Mouse (Mus musculus) liver, embryonic 11.5 days (tissue): Measurements from ENCODE around the gene Arid1b. TPM values are rescaled to one million over a fixed set of nuclear protein-coding genes. Genes with fewer than 3 reads are reported as not detected.

Experiments used
- ATAC-seq: fragments of 200-750 bp; cut with Nextera tagmentation; replicated peaks from 2 replicates; pipeline ENCODE4 v1.8.0; 2017; ENCODE audit warnings: moderate number of reproducible peaks, mild to moderate bottlenecking, moderate TSS enrichment, moderate library complexity; ENCODE audit not compliant: low FRiP score
- DNase-seq: peaks from one replicate; pipeline ENCODE4 v3.0.0-alpha.2; 2017; ENCODE audit warnings: low spot score
- H3K27ac ChIP-seq: fragments of 300-500 bp; sonication (generic); 2 replicates; pipeline ENCODE4 v1.5.1; 2014; ENCODE audit warnings: mild to moderate bottlenecking, low read depth, low read length, control low read depth
- H3K27me3 ChIP-seq: fragments of 300-500 bp; sonication (generic); replicated peaks from 2 replicates; pipeline ENCODE4 v1.6.1; 2014; ENCODE audit warnings: low read length, mixed read lengths; ENCODE audit not compliant: control insufficient read depth, insufficient read depth
- H3K36me3 ChIP-seq: fragments of 300-500 bp; sonication (generic); 2 replicates; pipeline ENCODE4 v1.6.1; 2014; ENCODE audit warnings: mild to moderate bottlenecking, low read length, moderate library complexity, mixed read lengths; ENCODE audit not compliant: control insufficient read depth, insufficient read depth
- H3K4me1 ChIP-seq: fragments of 300-500 bp; sonication (generic); replicated peaks from 2 replicates; pipeline ENCODE4 v1.6.1; 2014; ENCODE audit warnings: low read length, mixed read lengths; ENCODE audit not compliant: control insufficient read depth, insufficient read depth
- H3K4me2 ChIP-seq: fragments of 300-500 bp; sonication (generic); 2 replicates; pipeline ENCODE4 v1.6.1; 2014; ENCODE audit warnings: mild to moderate bottlenecking, control low read depth, moderate library complexity
- H3K4me3 ChIP-seq: fragments of 300-500 bp; sonication (generic); 2 replicates; pipeline ENCODE4 v1.5.1; 2014; ENCODE audit warnings: low read depth, low read length, control low read depth
- H3K9ac ChIP-seq: fragments of 300-500 bp; sonication (generic); 2 replicates; pipeline ENCODE4 v1.6.1; 2014; ENCODE audit warnings: low read depth, low read length, control low read depth
- H3K9me3 ChIP-seq: fragments of 300-500 bp; sonication (generic); 2 replicates; pipeline ENCODE4 v1.6.1; 2016; ENCODE audit warnings: low read length, inconsistent platforms, mixed read lengths; ENCODE audit not compliant: control insufficient read depth
- WGBS: fragments of 180-500 bp; shearing (Covaris S2); extraction: QIAGEN DNeasy Blood & Tissue Kit; methylation state at CpG from one replicate; pipeline ENCODE4 v1.1.7; 2014; 5-methylcytosine and 5-hydroxymethylcytosine counted together
- polyA plus RNA-seq: library from polyadenylated mRNA; unstranded; fragments of >200 nt; fragmentation: Nextera tagmentation; extraction: Ambion mirVana; gene quantifications from 2 replicates; pipeline ENCODE4 v1.2.1, GENCODE M21; 2014

Gene Arid1b
- polyA plus RNA-seq, 1 experiment from 2014 or later: 9.1 TPM

DNA sequence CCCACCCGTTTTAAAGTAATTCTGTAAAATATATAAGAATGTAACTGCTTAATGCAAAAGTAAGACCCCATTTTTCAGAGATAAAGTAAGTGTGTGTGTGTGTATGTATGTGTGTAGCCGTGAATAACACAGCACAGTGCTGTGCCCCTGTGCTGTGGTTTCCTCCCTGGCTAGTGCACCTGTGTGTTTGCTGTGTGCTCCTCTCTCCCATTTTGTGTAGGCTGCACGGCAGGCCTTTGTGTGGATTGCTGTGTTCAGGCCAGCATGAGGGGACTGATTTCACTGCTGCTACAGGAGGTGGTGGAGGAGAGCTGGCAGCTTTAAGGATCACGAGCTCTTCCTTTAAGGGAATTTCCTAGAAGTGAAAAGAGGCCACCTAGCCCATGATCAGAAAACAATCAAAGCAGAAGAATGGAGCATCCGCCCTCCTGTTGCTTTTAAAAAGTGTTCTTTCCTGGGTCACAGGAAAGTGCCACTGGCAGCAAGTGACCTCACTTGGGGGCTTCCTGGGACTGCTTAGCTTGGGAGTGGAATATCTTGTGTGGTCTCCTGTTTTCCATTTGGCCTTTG lies 66.5 kb downstream of the Arid1b start:
- H3K4me2 ChIP-seq: no peak overlapping the region
- no peaks in the 10 kb centered on the region for H3K27me3 ChIP-seq
- no peak overlapping the region for H3K4me3 ChIP-seq
- H3K4me1 ChIP-seq: peaks cover 37% of the 10 kb centered on the region
- no peak overlapping the region for H3K27ac ChIP-seq
- no peak for ATAC-seq
- H3K9me3 ChIP-seq: no peaks in the 10 kb centered on the region
- H3K9ac ChIP-seq: no peak overlapping the region
- H3K36me3 ChIP-seq: no peaks in the 10 kb centered on the region
- 73% methylated on average over 5 of the region's 5 CpGs for WGBS
- DNase-seq: no peak

DNA sequence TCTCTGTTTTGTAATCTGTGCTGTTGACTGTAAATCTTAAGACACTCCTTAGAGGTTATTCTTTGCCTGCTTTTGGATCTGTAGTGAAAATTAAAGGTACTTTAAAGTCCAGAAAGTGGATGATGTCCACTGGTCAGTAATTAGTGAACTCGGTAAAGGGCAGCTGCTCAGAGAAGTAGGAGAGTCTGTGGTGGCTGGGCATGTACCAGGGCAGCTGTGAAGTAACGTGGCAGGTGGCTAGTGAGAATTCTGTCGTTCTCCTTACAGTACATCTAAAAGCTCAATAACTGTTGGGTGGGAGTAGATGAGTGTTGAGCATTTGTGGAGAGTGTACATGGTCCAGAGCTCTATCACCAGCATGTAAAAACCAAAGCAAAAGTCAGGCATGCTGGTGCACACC lies 67.1 kb downstream of the Arid1b start:
- no peaks in the 10 kb centered on the region for H3K36me3 ChIP-seq
- ATAC-seq (no peak), DNase-seq (no peak)
- no peak overlapping the region for H3K27ac ChIP-seq
- H3K9me3 ChIP-seq: no peaks in the 10 kb centered on the region
- peaks cover 37% of the 10 kb centered on the region for H3K4me1 ChIP-seq
- H3K4me3 ChIP-seq: no peak overlapping the region
- H3K9ac ChIP-seq: no peak overlapping the region
- no peaks in the 10 kb centered on the region for H3K27me3 ChIP-seq
- H3K4me2 ChIP-seq: no peak overlapping the region
- WGBS: 82% methylated on average over 3 of the region's 3 CpGs

DNA sequence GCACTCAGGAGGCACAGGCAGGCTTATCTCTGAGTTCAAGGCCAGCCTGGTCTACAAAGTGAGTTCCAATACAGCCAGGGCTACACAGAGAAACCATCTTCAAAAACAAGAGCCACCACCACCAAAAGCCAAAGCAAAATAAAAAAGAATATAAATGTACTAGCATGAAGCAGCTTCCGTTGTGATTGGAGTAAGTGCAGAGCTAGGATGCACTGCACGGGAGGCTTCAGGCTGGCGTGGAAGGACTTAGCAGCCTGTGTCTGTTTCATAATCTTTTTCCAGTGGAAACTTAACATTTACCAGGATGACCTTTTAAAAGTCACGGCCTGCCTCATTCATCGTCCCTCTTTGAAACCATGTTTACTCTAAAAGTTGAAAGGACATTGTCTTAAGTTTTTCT lies 67.5 kb downstream of the Arid1b start:
- no peak for DNase-seq
- Histone ChIP-seq H3K27ac (no peak overlapping the region), H3K4me3 (no peak overlapping the region), H3K9ac (no peak overlapping the region), H3K36me3 (no peaks in the 10 kb centered on the region), H3K9me3 (no peaks in the 10 kb centered on the region), H3K27me3 (no peaks in the 10 kb centered on the region), H3K4me1 (peaks cover 36% of the 10 kb centered on the region), H3K4me2 (no peak overlapping the region)
- ATAC-seq: no peak
- WGBS: 73% methylated on average over 5 of the region's 5 CpGs

DNA sequence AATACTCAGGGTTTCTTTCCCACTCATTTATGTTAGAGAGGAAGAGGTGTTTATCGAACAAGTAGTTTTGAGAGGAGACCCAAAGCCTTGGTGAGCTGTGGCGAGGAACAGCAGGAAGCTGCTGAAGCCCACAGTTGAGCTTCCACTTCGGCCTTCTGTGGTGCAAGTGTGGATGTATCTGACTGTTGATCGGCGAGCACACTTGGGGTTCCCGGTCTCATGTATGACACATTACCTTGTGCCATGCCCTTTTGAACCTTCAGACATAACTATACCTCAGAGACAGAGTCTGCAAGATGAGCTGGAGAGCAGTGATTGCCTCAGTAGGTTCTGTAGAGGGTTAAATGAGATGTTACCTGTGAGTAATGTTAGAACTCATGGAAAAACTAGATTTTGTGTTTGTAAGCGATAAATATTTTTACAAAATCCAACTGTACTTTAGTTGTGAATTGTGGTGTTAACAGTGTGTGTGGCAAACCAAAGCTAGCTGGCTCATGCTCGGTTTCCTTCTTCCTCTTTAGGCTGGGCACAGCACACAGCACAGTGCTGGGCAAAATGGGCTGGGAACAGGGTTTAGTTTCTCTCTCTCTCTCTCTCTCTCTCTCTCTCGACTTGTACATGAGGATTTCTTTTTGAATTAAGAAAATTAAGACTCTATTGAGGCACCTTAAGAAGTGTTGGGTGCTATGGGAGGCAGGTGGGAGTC lies 69.5 kb downstream of the Arid1b start:
- Histone ChIP-seq H3K4me1 (peaks cover 29% of the 10 kb centered on the region), H3K27me3 (no peaks in the 10 kb centered on the region), H3K4me2 (no peak overlapping the region), H3K9me3 (no peaks in the 10 kb centered on the region), H3K27ac (no peak overlapping the region), H3K9ac (no peak overlapping the region), H3K4me3 (no peak overlapping the region), H3K36me3 (no peaks in the 10 kb centered on the region)
- 73% methylated on average over 9 of the region's 9 CpGs for WGBS
- ATAC-seq (no peak), DNase-seq (no peak)

DNA sequence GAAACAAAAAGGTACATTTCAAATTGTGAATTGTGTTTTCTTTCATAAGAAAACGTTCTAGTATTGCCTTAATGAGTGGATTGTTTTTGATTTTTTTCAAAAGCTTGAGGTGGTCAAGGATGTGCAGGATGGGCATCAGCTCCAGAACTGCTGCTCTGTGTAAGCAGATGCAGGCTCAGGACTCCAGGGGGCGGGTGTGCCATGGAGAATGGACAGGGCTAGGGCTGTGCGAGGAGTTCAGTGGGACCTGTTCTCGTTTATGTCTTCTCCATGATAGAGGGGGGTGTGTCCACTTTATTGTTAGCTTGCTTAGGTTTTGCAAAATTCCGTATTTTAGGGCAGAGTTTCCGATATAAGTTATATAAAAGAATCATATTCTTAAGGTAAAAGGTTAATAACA lies 70.6 kb downstream of the Arid1b start:
- no peak overlapping the region for H3K4me3 ChIP-seq
- DNase-seq: no peak
- no peak overlapping the region for H3K9ac ChIP-seq
- ATAC-seq: peak; percentile 73
- WGBS: 77% methylated on average over 6 of the region's 6 CpGs
- H3K4me2 ChIP-seq: no peak overlapping the region
- peaks cover 30% of the 10 kb centered on the region for H3K4me1 ChIP-seq
- H3K9me3 ChIP-seq: no peaks in the 10 kb centered on the region
- H3K27ac ChIP-seq: no peak overlapping the region
- no peaks in the 10 kb centered on the region for H3K27me3 ChIP-seq
- H3K36me3 ChIP-seq: no peaks in the 10 kb centered on the region

DNA sequence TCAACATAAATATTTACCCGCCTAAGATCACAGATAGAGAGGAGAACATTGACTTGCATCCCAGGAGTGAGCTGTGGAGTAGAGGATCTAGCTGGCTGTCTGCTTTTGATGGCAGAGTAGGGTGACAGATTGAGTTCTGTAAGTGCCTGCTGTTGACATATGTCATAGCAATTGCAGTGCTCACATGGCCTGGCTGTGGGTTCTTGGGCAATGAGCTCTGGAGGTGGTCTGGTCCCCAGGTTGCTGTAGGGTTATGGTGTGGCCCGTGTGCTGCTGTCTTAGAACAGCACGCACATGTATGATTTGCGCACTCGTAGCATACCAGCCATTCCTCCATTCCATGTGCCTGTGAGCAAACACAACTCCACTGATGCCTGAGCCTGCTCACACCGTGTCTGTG lies 71.1 kb downstream of the Arid1b start:
- H3K27ac ChIP-seq: no peak overlapping the region
- H3K4me1 ChIP-seq: peaks cover 33% of the 10 kb centered on the region
- H3K9ac ChIP-seq: no peak overlapping the region
- WGBS: 86% methylated on average over 6 of the region's 6 CpGs
- no peaks in the 10 kb centered on the region for H3K27me3 ChIP-seq
- ATAC-seq: no peak
- DNase-seq: no peak
- H3K4me3 ChIP-seq: no peak overlapping the region
- no peaks in the 10 kb centered on the region for H3K9me3 ChIP-seq
- no peak overlapping the region for H3K4me2 ChIP-seq
- H3K36me3 ChIP-seq: no peaks in the 10 kb centered on the region

DNA sequence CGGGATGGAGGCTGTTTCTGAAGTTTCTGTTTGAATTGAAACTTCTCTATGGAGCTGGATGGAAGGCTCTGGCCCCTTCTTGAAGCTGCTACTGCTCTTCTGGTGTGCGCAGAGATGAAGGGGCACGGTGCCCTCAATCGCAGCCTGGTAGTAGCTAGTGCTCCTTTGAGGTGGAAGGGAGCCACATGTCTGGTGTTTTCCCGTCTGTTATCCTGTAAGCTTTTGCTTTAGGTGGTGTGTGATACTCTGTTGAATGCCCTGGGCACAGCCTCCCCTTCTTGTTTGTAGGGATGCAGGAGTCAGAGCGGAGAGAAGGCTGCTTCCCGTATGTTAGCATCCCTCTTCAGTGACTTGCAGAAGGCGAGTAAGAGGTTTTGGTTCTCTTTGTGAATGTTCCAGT lies 72.7 kb downstream of the Arid1b start:
- DNase-seq: no peak
- no peak overlapping the region for H3K4me3 ChIP-seq
- H3K4me1 ChIP-seq: peaks cover 45% of the 10 kb centered on the region
- no peak overlapping the region for H3K27ac ChIP-seq
- no peaks in the 10 kb centered on the region for H3K36me3 ChIP-seq
- 88% methylated on average over 8 of the region's 8 CpGs for WGBS
- H3K4me2 ChIP-seq: no peak overlapping the region
- H3K27me3 ChIP-seq: no peaks in the 10 kb centered on the region
- ATAC-seq: no peak
- H3K9me3 ChIP-seq: no peaks in the 10 kb centered on the region
- no peak overlapping the region for H3K9ac ChIP-seq

DNA sequence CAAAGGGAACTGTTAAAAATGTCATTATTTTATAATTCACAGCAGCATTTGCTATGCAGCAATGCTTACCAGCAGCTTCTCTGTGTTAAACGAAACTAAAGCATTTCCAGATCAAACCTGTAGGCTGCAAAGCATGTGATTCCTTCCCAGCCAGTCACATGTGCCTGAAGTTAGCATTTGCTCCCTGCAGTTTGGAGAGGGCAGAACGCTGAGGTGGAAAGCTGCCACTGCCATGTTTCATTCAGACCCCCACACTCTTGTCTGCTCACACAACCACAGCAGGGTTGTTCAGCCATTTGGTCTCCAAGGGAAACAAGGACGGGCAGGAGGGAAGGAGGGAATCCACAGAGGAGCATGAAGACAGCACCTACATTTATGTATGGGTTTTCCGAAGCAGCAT lies 73.1 kb downstream of the Arid1b start:
- Histone ChIP-seq H3K9ac (no peak overlapping the region), H3K4me1 (peaks cover 42% of the 10 kb centered on the region), H3K36me3 (no peaks in the 10 kb centered on the region), H3K9me3 (no peaks in the 10 kb centered on the region), H3K4me3 (no peak overlapping the region), H3K27ac (no peak overlapping the region), H3K27me3 (no peaks in the 10 kb centered on the region), H3K4me2 (no peak overlapping the region)
- no peak for ATAC-seq
- WGBS: 77% methylated on average over 4 of the region's 4 CpGs
- no peak for DNase-seq

DNA sequence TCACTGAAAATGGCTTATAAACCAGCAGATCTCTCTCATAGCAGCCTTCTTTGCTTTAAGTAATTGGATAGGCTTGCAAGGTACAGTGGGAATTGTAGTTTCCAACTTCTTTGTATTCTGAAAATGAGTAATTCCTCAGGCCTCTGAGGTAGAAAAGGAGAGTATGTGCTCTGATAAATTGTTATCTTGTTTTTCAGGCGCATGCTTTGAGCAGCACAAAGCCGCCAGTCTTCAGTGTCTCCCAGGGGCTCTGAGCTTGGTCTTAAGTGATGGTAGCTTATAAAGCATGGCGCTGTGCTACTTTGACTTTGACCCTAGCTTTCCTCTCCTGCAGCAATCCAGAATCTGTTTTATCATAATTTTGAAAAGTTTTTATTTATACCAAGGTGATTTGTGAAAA lies 76.3 kb downstream of the Arid1b start:
- ATAC-seq (peak; percentile 77), DNase-seq (no peak)
- Histone ChIP-seq H3K4me3 (no peak overlapping the region), H3K27me3 (no peaks in the 10 kb centered on the region), H3K27ac (no peak overlapping the region), H3K9me3 (no peaks in the 10 kb centered on the region), H3K36me3 (no peaks in the 10 kb centered on the region), H3K4me2 (no peak overlapping the region), H3K4me1 (peaks cover 48% of the 10 kb centered on the region), H3K9ac (no peak overlapping the region)
- 48% methylated on average over 3 of the region's 3 CpGs for WGBS
